Mouse (Mus musculus) embryonic fibroblast, embryonic 13.5 days (primary cell): ENCODE results near the gene Fbh1.

ENCODE experiments used
- CTCF ChIP-seq: IDR thresholded peaks from 2 replicates; pipeline ENCODE4 v1.5.1; 2011; ENCODE audit warnings: mild to moderate bottlenecking, control low read depth, low read length, moderate library complexity, borderline replicate concordance; ENCODE audit not compliant: insufficient read depth
- POLR2A ChIP-seq: IDR thresholded peaks from 2 replicates; pipeline ENCODE4 v1.6.1; 2011; ENCODE audit warnings: low read depth, mild to moderate bottlenecking, control low read depth, low read length, moderate library complexity

GRCm38 (mm10) chr2:11699905-11700304 lies 77.5 kb downstream of the Fbh1 start:
- no peak for TF ChIP-seq POLR2A
- TF ChIP-seq CTCF = no peak
